Mouse (Mus musculus): ENCODE data around the gene Pnpla1.

Gene Pnpla1

DNA sequence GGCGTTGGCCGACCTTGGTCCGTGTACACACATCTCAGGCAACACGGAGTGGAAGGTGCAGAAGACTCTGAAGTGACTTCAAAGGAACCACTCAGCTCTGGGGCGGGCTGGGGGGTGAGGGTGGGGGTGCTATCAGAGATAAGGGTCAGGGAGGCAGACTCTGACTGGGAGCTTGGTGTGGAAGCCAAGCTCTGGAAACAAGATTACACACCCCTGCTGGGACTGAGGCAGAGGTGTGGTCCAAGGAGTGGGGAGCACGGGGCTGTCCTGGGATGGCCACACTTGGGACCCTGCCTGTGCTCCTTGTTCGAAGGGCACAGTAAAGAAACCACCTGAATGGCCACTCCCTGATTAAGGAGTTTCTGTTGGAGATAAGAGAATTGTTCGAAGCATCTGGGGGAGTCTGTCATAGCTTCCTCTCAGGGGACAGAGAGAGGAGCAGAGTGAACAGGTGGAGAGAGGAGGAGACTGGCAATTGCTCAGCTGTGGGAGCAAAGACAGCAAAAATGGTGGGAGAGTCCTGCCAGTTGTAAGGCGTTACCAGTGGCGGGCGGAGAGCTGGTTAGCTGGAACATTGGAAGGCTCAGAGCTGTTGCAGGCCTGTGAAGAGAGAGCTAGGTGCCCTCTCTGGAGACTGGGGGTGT, 11.1 kb upstream of the Pnpla1 start:
- peak; percentile 39 for DNase-seq

DNA sequence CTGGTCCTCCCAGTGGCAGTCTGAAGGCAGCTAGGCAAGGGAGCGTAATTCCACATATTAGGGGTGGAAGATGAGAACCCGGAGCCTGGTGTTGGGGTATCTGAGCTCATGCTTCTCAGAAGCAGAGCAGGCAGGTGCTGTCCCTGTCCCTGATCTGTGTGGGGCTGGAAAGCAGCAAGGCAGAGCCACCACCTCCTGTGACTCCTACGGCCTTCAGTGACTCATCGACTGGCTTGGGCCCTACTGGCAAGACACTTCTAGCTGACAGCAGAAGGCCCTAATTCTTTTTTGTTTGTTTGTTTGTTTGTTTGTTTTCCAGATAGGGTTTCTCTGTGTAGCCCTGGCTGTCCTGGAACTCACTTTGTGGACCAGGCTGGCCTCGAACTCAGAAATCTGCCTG, 7.7 kb upstream of the Pnpla1 start:
- DNase-seq: no peak

DNA sequence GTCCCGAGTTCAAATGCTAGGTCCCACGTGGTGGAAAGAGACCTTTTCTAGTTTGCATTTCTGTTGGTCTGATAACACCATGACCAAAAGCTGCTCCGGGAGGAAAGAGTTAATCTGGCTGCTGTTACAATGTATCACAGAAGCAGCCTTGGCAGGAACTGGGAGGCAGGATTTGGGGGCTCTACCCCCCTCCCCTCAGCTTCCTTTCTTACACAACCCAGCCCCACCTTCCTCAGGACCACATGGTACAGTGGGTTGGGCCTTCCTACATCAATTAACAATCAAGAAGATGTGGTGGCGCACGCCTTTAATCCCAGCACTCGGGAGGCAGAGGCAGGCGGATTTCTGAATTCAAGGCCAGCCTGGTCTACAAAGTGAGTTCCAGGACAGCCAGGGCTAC, 3.8 kb upstream of the Pnpla1 start:
- DNase-seq: no peak

DNA sequence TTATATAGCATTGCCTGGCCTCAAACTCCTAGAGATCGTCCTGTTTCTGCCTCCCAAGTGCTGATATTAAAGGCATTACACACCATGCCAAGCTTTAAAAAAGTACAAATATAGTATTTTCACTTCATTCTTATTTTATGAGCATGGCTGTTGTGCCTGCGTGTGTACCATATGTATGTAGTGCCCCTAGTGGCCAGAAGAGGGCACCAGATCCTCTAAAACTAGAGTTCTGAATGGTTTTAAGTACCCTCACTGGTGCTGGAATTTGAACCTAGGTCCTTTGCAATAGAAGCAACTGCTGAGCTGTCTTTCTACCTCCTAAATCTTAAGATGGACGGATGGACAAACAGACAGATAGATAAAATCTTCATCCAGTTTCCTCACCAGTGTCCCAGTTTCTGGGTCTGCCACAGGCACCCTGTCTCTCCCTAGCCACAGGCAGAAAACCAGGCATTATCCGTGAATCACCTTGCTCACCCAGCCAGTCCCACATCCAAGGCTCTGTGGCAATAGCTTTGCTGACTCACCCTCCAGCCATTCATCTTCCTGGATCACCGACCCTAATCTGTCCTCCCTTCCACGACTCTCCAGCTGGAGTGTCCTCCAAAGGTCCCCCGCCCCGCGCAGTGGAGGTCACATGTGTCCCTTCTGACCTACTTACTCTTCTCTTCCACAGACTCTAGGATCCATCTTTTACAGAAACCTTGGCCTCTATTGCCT, 2.9 kb upstream of the Pnpla1 start:
- no peak for DNase-seq

DNA sequence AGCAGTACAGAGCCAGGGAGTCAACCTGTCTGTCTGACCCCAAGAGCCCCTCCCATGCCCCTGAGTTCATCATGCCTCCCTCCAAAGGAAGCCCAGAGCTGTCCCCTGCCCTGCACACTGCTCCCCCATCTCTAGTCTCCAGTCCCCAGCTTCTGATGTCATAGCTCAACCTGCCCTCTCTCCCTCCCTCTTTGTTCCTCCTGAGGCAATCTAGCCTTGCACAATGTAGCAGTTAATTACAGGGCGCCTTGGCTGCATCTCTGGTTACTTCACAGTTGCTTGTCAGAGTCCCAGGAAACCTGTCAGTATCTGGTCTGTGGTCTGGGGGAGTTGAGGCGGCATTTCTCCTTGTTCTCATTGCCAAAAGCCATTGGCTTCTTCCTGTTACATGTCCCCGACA, 2.2 kb upstream of the Pnpla1 start:
- no peak for DNase-seq

DNA sequence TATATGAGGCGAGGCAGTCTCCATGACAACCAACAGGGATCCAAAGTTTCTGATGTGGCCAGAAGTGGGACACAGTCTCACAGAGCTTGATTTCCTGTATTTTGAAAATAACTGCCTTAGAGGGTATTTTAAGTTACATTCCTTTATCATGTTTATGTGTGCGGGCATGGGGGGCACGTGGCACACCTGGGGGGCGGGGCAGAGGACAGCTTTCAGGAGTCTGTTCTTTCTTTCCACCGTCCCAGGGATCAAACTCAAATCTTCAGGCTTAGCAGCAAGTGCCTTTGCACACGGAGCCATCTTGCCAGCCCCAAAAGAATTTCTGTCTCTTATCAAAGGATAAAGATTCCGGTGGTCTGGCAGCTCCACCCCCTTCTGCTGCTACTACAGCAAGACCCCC, 5.7 kb downstream of the Pnpla1 start:
- DNase-seq: no peak

DNA sequence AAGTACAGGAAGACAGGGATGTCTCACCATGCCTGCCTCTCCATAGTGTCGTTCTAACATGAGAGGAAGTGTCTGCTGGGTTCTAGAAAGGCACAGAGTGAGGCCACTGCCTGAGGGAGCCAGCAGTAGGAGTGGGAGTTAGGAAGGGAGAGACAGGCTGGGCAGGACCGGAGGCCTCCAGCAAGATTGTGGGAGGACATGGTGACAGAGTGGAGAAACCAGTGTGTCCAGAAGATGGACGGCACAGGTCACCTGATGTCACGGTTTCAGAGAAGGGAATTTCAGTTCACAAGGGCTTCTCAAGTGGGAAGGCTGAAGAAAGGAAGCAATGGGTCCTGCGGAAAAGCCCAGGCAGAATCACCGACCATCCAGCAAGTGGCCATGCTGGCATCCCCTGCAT, 6.3 kb downstream of the Pnpla1 start:
- no peak for DNase-seq

DNA sequence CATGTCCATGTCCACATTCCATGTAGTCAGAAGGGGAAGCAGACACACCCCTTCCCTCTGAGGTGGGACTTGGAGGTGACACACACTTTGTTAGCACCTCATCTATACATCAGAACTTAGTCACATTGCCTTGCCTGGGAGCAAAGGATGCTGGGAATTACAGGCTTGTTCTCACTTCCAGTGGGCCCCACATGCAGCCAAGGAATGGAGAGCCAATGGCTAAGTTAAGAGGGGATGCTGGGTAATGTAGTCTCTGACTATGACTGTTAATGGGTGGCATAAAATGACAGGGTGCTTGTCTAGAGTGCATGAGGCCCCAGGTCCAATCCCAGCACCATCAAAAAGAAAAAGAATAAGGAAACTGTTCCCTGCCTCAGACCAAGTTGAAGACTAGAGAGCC, 8.7 kb downstream of the Pnpla1 start:
- no peak for DNase-seq

DNA sequence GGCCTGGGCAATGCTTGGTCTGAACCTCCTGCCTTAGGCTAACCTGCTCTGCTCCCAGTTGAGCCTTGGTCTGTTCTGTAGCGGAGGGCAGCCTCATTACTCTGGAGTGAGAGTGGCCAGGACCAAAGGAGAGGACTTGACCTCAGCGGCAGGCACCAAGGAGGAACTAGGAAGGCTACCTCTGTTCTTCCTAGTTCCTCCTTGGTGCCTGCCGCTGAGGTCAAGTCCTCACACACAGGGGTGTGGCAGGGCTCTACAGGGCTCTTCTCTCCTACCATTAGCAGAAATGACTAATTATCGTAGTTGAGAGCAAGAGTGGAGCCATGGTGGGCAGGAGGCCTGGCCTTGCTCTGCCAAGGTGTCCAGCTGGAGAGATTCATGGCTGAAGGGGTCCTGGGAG, 9.2 kb downstream of the Pnpla1 start:
- no peak for DNase-seq

DNA sequence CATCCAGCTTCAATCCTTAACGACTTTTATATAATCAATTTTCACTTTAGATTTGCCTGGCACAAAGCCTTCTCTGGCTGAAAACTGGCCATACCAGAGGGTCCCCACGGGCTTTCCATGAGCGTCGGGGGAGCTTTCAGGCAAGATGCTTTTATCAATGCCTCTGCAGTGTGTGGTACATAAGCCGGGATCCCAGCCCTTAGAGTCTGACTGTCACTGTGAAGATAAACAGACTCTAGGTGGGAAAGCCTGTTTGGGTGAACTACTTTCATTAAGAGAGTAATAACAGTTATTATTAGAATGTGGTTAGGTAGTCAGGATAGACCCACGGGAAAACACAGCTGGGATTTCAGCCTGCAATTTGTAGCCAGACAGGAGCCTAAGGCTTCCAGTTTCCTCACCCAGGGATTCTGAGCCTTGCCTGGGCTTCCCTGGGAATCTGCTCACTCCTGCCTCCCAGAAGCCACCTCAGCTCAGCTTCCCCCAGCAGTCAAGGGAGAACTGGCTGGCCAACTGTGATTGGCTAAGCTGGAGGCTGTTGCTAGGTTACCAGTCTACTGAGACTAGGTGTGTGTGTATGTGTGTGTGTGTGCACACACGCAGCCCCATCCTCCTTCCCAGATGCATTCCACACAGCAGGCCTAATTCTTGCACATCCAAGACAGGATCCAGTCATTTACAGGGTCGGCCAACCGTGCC, 11.3 kb downstream of the Pnpla1 start:
- peak; percentile 91 for DNase-seq

DNA sequence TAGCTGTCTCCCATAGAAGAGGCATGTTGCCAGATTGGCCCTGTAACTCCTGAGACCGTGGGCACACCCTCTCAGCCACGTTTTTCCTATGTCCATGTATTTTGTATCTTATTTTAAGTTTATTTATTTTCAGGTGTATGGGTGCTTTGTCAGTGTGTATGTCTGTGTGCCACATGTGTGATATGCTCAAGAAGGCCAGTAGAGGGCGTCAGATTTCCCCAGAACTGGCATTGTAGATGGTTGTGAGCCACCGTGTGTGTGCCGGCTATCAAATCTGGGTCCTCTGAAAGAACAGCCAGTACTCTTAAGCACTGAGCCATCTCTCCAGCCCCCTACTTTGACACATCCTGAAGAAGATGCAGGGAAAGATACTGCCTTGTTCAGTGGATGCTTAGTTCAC, 12.2 kb downstream of the Pnpla1 start:
- no peak for DNase-seq

DNA sequence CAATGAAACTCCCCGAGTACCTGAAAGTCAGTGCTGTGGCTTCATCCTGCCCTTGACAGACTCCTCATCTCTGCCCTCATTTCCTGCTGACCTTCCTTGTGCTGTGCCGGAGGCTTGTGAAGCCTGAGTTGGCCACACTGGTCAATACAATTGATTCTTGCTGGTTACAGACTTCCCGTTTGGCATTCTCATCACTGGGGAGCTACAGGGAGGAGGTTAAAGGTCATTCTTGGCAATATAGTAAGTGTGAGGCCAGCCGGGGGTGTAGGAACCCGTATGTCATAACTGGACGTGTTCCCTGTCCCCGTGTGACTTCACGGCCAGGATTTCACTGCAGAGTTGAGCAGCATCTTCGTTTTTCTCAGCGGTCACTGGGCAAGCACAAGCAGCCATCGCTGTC, 13.6 kb downstream of the Pnpla1 start:
- no peak for DNase-seq

DNA sequence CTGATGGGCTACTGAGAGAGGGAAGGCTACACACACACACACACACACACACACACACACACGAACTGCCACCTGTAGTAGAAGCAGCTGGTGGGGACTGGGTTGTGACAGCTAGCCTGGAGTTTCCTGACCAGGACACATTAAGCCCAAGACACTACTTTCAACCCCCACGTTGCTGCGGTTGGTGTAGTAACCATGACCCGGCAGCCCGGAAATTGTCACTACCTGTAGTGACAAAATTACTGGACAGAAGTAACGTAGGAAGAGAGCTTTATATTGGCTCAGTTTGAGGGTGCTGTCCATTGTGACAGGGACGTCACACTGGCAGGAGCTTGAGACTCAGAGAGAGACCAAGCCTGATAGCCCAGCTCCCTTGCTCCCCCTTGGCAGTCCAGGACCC, 14.1 kb downstream of the Pnpla1 start:
- DNase-seq: no peak

DNA sequence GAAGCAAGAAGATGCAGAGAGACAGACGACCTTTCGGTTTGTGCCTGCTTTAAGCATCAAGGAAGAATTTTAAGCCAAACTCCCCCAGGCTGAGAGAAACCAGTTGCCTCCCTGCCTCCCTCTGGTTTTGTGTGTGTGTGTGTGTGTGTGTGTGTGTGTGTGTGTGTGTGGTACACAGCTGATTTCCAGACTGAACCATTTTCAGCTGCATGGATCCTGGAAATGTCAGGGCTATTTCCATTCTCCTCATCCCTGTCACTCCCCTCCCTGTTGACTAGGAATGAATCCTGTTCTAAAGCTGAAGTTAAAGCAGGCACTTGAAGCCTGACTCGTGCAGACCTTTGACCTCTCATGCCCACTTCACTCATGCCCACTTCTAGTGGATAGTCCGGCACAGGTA, 16.0 kb downstream of the Pnpla1 start:
- peak; percentile 37 for DNase-seq

DNA sequence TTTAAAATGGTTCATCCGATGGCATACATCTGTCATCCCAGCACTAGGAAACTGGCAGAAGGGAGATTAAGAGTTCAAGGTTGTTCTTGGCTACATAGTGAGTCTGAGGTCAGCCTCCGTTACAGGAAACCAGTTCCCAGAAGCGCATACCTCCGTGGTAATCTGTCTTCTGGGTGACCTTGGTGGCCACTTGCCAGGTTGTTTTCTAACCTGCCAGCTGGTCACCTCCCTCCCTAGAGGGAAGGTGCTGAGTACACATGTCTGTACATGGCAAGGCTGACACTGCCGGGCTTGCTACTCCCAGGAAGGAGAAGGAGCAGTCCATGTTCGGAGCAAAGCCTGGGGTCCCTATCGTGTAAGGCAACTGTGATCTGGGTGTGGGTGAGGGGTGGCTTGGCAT, 16.6 kb downstream of the Pnpla1 start:
- no peak for DNase-seq

DNA sequence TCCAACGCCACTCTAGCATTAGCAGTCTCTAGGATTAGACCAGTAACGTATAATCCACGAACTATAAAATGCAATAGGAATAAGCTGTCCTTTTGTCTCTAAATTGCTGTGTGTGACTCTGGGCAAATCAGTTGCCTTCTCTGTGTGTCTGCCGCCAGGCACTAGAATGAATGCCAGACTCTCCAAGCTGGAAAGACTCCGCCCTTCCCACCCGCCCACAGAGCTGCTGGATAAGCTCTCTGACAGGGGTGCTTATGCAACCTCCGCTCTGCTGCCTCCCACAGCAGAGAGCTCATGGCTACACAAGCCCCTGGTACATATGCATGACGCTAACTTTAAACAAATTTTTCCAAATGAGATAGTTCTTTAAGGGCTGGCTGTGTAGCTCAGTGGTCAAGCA, 17.1 kb downstream of the Pnpla1 start:
- peak; percentile 89 for DNase-seq

DNA sequence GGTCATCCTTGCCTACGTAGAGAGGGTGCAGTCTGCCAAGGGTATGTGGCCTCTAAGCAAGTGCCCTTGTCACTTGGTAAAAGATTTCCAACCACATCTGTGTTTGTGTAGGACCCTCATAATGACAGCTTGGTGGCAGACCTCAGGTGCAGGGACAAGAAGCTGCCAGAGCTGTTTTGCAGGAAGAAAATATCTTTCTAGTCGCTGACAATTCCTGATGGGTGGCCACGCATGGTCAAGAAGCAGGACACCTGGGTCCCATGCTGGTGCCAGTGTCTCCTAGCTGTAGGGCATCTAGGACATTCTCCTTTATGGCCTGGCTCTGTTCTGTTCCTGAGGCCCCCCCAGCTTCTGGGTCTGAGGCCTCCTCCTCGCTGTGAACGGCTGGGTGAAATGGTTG, 18.1 kb downstream of the Pnpla1 start:
- no peak for DNase-seq

DNA sequence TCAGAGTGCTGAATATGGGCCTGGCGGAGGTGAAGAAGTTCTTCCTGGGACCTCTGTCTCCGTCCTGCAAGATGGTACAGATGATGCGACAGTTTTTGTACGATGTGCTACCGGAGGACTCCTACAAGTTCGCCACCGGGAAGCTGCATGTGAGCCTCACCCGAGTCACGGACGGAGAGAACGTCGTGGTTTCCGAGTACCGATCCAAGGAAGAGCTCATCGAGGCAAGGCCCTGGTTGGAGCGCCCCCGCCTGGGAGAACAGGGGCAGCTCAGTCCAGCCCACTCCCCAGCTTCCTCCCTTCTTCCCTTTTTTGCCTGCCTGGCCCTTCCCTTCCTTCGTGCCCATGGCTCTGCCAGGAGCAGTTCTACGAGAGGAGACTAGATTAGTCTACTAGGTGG, 18.6 kb downstream of the Pnpla1 start:
- peak; percentile 34 for DNase-seq

DNA sequence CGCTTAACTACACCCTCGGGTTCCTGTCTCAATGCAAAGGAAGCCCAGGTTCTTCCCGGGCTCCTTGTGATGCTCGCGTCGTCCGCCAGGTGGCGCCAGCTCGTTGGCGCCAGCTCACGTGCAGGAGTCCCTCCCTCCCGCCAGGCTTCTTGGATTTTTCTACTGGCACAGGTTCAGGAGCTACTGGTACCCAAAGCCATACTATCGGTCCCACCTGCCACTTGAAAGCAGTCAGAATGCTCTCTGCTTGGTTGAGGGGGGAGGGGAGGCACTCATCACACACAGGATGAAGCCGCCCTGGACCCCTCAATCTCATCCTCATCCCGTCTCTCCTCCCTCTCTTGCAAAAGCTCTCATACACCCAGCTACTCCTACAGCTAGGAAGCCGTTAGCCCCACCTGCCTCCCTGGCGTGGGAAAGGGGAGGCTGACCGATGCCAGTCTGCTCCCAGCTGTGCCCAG, 21.8 kb downstream of the Pnpla1 start:
- peak; percentile 77 for DNase-seq

DNA sequence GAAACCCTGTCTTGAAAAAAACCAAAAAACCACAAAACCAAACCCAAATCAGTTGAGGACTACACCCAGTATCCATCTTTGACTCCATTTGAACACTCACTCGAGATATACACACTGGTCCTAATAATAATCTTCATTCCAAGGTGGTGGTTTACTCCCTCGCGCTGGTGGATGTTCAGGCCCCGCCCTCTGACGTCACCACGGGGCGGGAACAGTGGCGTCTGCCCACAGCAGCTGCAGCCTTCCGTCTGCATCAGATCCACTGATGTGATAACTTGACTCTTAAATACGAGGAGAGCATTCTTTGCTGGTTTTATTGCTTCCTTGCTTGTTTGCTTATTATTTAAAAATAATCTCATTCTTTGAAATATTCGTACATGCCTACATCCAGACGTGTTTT, 24.1 kb downstream of the Pnpla1 start:
- DNase-seq: peak; percentile 52

DNA sequence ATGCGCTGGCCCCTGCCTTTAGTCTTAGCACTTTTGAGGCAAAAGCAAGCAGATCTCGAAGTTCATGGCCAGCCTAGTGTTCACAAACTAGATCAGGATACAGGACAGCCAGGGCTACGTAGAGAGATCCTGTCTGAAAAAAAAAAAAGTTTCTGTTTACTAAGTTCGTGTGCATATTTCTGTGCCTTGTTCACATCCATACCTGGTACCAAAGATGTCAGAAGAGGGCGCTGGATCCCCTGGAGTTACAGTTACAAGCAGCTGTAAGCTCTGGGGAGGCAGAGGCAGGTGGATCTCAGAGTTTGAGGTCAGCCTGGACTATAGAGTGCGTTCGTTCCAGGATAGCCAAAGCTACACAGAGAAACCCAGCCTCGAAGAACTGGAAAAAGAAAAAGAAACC, 24.6 kb downstream of the Pnpla1 start:
- DNase-seq: no peak

DNA sequence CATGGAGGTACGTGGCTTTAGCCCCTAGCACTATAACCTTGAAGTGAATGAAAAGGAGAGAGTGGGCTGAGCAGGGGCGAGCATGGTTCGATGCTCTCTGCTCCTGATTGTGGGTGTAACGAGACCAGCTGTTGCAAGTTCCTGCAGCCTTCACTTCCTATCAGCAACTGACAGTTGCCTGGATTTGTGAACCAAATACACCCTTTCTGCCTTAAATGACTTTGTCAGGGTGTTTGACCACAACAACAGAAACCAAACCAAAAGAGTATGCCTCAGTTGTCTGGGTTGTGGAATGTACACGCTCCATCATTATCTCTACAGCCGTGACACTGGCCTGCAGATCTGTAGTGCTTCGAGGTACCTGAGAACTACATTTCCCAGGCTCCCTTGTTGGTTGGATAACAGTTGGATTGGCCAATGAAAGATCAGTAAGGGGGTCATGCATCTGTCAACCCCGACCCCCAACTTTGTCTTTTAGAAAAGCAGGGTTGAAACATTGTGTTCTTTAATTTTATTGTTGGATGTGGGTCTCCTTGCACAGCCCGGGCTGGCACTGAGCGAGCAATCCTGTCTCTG, 25.8 kb downstream of the Pnpla1 start:
- DNase-seq: no peak

DNA sequence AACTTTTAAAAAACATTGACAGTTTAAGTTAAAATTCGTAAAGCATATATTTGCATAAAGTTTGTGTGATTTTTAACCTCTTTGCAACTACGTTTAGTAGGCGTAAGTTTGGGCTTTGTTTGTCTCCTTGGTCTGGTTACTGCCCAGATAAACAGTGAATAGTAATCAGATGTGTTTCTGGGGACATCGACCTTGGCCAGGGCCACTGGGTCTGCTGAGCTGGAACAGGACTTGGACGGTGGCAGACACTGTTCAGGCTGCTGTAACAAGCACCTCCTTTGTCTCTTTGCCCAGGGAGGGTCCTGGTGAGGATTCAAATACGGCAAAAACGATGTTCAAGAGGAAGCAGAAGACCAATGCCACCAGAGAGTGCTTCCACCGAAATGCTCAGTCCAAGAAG, 27.0 kb downstream of the Pnpla1 start:
- DNase-seq: no peak

DNA sequence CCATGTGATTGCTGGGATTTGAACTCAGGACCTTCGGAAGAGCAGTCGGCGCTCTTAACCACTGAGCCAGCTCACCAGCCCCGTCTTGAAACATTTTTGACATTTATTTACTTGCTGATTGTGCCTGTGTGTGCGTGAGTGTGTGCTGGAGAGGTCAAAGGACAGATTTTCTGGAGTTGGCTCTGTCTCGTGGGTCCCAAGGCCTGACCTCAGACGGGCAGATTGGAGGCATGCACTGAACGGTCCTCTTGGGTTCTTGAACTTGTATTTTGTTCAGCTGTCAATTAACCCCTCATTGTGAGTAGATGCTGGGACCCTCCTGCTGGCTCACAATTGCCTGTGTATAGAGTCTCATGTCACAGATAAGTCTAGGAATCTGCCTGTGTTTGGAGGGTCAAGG, 28.1 kb downstream of the Pnpla1 start:
- no peak for DNase-seq
